Mouse (Mus musculus): ENCODE data around the gene Ankrd36. TPM values are rescaled to one million over a fixed set of nuclear protein-coding genes. Genes with fewer than 3 reads are reported as not detected.

Ankrd36 gene
- polyA plus RNA-seq, 1 experiment from 2014 or later = not detected

- no peak for TF ChIP-seq CTCF (IDR thresholded peaks at IDR 0.05; ENCODE audit: low read depth)
- no peak for TF ChIP-seq EP300 (optimal IDR thresholded peaks at IDR 0.05)
- DNase-seq (ENCODE audit: low spot score) = no peak
- WGBS = 65% methylated on average over 5 of the region's 5 CpGs
- Histone ChIP-seq H3K9me3 (ENCODE audit: control insufficient read depth, low read length) (no peaks in the 10 kb centered on the region), H3K27me3 (ENCODE audit: control insufficient read depth, insufficient read depth, low read length) (no peaks in the 10 kb centered on the region), H3K4me2 (replicated peaks; ENCODE audit: low read depth) (no peak overlapping the region), H3K9ac (ENCODE audit: low read length) (no peak overlapping the region), H3K27ac (replicated peaks) (no peak overlapping the region), H3K4me1 (replicated peaks; ENCODE audit: control insufficient read depth, insufficient read depth) (no peaks in the 10 kb centered on the region), H3K4me3 (ENCODE audit: low read depth, low read length) (no peak overlapping the region), H3K36me3 (ENCODE audit: control insufficient read depth, insufficient read depth, low read length) (0 out of 2 replicates have a peak, but pooled peaks cover 2% of the 10 kb centered on the region)
- no peak; the same call in 1 of the 2 replicates for ATAC-seq (ENCODE audit: low FRiP score, low TSS enrichment)
Observed at GRCm38 (mm10) chr11:5732401-5732800, 162.9 kb downstream of the Ankrd36 start.

- 58% methylated on average over 4 of the region's 4 CpGs for WGBS
- H3K4me3 ChIP-seq (ENCODE audit: low read depth, low read length) = no peak overlapping the region
- 0 out of 2 replicates have a peak, but pooled peaks cover 2% of the 10 kb centered on the region for H3K36me3 ChIP-seq (ENCODE audit: control insufficient read depth, insufficient read depth, low read length)
- no peak for DNase-seq (ENCODE audit: low spot score)
- H3K9me3 ChIP-seq (ENCODE audit: control insufficient read depth, low read length) = no peaks in the 10 kb centered on the region
- TF ChIP-seq CTCF (IDR thresholded peaks at IDR 0.05; ENCODE audit: low read depth) (no peak), EP300 (optimal IDR thresholded peaks at IDR 0.05) (no peak)
- no peak overlapping the region for H3K4me2 ChIP-seq (replicated peaks; ENCODE audit: low read depth)
- no peak overlapping the region for H3K27ac ChIP-seq (replicated peaks)
- H3K9ac ChIP-seq (ENCODE audit: low read length) = no peak overlapping the region
- H3K4me1 ChIP-seq (replicated peaks; ENCODE audit: control insufficient read depth, insufficient read depth) = no peaks in the 10 kb centered on the region
- no peak; the same call in 1 of the 2 replicates for ATAC-seq (ENCODE audit: low FRiP score, low TSS enrichment)
- no peaks in the 10 kb centered on the region for H3K27me3 ChIP-seq (ENCODE audit: control insufficient read depth, insufficient read depth, low read length)
Observed at GRCm38 (mm10) chr11:5734323-5734722, 164.8 kb downstream of the Ankrd36 start.

DNA sequence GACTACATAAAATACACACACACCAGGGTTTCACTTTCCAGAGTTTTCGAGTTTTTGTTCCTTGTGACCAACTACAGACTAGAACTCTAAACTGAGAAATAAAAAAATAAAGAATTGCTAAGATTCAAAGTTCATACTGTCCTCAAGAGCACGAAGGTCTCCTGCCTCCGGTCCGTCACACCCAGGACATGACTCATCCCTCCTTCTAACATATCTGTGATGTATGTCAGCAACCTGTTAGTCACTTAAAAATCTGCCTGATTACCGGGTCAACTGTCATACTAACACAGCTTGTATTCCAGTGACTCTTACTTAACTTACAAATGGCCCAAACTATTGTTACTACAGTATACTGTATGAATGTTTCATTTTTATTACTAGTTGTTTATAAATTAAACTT, 167.7 kb downstream of the Ankrd36 start:
- Histone ChIP-seq H3K4me2 (replicated peaks; ENCODE audit: low read depth) (no peak overlapping the region), H3K4me1 (replicated peaks; ENCODE audit: control insufficient read depth, insufficient read depth) (peaks cover 4% of the 10 kb centered on the region; the same call in 1 of the 2 replicates), H3K27me3 (ENCODE audit: control insufficient read depth, insufficient read depth, low read length) (no peaks in the 10 kb centered on the region), H3K9ac (ENCODE audit: low read length) (no peak overlapping the region), H3K36me3 (ENCODE audit: control insufficient read depth, insufficient read depth, low read length) (no peaks in the 10 kb centered on the region), H3K27ac (replicated peaks) (no peak overlapping the region), H3K9me3 (ENCODE audit: control insufficient read depth, low read length) (no peaks in the 10 kb centered on the region), H3K4me3 (ENCODE audit: low read depth, low read length) (no peak overlapping the region)
- ATAC-seq (ENCODE audit: low FRiP score, low TSS enrichment) (peak; percentile 44), DNase-seq (ENCODE audit: low spot score) (peak; percentile 32)
- TF ChIP-seq CTCF (IDR thresholded peaks at IDR 0.05; ENCODE audit: low read depth) (no peak), EP300 (optimal IDR thresholded peaks at IDR 0.05) (no peak)
- WGBS = 50% methylated on average over 5 of the region's 5 CpGs

Other genes starting within 250 kb of the Ankrd36 start
- 8.9 and 9.3 TPM in 2 replicates for gene Znrf3, start 124.8 kb upstream of the Ankrd36 start, polyA plus RNA-seq (2015; fragmentation: Nextera tagmentation; extraction: Ambion mirVana)
- gene Xbp1, start 49.0 kb upstream of the Ankrd36 start, polyA plus RNA-seq (2015; fragmentation: Nextera tagmentation; extraction: Ambion mirVana) = 221 and 223 TPM in 2 replicates
- gene Ccdc117, start 27.5 kb upstream of the Ankrd36 start, polyA plus RNA-seq (2015; fragmentation: Nextera tagmentation; extraction: Ambion mirVana) = 8.7 and 9.2 TPM in 2 replicates
- gene Mrps24, start 146.0 kb downstream of the Ankrd36 start, polyA plus RNA-seq (2015; fragmentation: Nextera tagmentation; extraction: Ambion mirVana) = 219 and 225 TPM in 2 replicates
- gene Urgcp, start 192.7 kb downstream of the Ankrd36 start, polyA plus RNA-seq (2015; fragmentation: Nextera tagmentation; extraction: Ambion mirVana) = 14.1 and 15.4 TPM in 2 replicates
- 99.8 and 104 TPM in 2 replicates for gene Dbnl, start 218.8 kb downstream of the Ankrd36 start, polyA plus RNA-seq (2015; fragmentation: Nextera tagmentation; extraction: Ambion mirVana)
- gene Pgam2, start 234.0 kb downstream of the Ankrd36 start, polyA plus RNA-seq (2015; fragmentation: Nextera tagmentation; extraction: Ambion mirVana) = 2.8 and 3.9 TPM in 2 replicates

Data from stomach, postnatal 0 days (tissue).